Mouse (Mus musculus): ENCODE data around the gene Gpr39.
"Not testable (repeated sequence)": the region's sequence is repeated elsewhere in the genome, so short reads cannot be mapped to it uniquely, and the experiment has no call there.

Gpr39 gene

DNA sequence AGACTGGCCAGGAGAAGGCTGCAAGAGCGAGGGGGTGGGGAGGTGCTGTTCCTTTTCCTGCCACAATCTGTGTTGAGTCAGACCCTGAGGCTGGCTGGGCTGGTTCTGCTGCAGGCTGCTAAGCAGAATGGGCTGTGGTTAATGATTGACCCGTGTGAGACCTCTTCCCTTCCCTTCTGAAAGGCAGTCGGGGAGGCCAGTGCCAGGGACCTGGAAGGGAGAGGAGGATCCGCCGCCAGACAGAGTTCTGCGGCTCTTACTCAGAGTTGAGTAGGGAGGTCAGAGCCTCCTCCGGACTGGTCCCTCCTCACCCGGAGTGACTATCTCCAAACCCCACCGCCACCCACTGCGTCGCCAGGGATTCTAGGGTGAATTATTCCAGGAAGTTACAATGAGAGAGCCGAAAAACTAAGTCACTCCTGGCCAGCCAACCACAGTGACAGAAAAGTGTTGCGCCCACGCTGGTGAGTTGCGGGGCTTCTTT lies at the start of gene Gpr39:
Gene Gpr39, plus strand, starts transcription at position 206 of the 484 bp plus-strand sequence.
- DNase-seq (ENCODE audit: low read depth, low spot score) = no peak

DNA sequence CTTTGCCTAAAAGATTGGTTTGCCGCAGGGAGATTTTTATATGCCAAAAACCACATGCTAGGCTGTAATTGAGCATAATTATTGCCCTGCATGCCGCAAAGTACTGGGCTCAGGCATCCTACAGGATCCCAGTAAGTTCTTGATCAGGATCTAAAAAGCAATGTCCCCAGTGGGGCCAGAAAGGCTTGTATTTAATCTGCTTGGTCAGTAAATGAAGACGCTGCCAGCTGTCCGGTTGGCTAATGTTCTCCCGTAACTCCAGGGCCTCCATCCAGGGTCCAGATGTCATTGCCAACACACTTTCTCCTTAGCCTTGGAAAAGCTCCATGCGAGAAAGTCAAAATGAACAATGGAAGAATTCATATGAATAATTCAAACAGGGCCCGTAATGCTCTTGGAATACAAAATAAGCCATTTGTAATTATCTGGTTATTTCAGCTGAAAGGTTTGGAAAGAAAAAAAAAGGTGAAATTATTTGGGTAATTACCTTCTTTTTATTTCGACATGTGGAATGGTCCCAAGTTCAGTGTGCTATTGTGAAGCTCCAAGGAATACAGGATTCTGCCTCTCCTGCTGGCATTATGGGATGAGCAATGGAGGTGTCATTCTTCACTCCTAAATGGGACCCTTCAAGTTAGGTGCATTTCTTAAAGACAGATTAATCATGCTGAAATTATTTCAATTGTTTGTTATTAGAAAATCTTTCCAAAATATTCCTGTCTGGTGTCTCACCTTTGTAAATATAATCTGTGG lies 37.1 kb upstream of the Gpr39 start:
- no peak for DNase-seq (ENCODE audit: low read depth, low spot score)

DNA sequence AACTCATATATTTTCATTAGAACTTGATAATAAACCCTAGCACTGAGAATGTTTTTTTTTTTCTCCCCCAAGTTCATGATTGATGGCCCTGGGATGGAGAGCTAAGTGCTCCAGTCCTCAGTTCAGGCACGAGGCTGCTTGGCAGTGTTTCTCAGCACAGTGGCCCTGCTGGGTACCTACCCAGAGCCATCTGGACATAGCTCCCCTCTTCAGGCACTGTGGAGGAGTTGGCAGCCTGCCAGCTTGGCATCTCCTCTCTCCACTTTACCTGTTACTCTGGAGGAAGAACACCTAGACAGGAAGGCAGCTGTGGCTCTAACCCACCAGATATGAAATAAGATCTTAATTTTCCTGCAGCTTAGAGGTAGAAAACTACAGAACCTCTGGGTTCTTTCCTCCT lies 33.2 kb upstream of the Gpr39 start:
- DNase-seq (ENCODE audit: low read depth, low spot score) = no peak

DNA sequence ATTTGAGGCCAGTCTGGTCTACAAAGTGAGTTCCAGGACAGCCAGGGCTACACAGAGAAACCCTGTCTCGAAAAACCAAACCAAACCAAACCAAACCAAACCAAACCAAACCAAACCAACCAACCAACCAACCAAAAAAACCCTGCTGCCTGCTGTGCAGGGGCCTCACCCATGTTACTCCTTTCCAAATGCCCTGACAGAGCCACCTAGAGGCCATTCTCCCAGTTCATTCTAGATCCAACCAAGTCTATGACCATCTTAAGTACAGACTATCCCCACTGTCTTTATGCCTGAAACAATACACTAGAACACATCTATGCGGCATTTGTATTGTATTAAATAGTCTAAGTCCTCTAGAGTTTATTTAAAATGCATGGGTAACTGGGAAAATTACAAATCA lies 30.0 kb upstream of the Gpr39 start:
- DNase-seq (ENCODE audit: low read depth, low spot score) = not testable (repeated sequence)

DNA sequence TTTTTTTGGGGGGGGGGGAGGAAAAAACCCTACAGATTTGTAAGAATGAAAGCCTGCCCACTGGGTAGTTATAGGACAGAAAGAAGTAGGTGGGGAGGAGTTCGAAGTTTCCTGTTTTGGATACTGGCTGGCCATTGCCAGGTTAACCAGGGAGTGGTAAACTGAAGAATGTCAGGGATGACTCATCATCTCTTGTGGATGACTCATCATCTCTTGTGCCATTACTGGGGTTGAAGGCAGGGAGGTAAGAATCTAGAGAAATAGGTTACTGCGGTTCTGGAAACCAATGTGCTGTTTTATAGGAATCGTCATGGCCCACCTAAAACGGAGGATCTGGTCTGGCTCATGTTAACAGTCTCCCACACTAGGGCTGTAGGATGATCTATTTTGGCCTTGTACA lies 28.8 kb upstream of the Gpr39 start:
- no peak for DNase-seq (ENCODE audit: low read depth, low spot score)

DNA sequence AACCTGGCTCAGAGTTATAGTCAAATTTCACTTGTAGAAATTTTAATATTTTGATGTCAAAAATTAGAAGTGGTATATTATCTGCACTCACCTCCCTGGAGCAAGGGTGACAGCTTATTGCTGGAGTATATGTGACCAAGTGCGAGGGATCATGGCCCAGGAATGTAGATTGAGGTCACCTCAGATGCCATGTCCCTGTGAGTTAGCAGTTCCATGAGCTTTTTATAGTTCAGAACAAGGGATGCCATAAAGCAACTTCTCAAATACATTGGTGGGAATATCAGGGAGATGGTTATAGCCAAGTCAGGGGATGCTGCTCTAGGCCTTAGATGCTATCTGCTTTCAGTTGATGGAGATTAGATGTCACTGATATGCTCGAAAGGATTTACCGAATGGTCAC lies 27.7 kb upstream of the Gpr39 start:
- DNase-seq (ENCODE audit: low read depth, low spot score) = no peak

DNA sequence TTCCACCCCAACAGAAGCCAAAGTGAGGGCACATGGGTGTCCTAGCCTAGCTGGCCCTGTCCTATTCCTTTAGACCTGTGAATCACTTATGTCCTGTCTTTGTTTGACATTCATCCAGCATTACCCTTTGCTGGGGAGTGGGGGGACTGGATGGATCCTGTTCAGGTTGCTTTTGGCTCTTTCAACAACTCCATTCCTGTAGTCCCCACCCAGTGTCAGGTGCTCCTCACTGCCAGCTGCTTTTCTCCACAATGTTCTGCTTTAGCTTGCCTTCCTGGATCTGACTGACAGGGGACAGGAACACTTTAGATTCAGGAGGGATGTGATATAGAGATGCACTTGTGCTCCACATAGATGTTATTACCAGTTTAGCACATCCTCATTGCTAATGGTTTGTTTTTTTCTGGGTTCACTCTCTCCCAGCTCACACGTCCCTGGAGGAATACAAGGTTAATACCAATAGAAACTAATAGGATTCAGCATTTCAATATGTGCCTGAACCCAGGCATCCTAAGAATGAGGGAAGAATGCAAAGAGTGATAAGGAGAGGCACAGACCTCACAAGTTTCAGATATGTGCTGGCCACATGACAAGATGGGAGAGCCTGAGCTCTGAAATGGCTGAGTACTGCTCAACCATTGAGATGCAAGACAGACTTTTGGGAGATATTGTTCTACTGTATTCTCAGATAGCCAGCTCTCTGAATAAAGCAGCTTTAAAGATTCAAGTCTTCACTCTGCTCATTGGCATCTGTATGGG lies 23.8 kb upstream of the Gpr39 start:
- no peak for DNase-seq (ENCODE audit: low read depth, low spot score)

DNA sequence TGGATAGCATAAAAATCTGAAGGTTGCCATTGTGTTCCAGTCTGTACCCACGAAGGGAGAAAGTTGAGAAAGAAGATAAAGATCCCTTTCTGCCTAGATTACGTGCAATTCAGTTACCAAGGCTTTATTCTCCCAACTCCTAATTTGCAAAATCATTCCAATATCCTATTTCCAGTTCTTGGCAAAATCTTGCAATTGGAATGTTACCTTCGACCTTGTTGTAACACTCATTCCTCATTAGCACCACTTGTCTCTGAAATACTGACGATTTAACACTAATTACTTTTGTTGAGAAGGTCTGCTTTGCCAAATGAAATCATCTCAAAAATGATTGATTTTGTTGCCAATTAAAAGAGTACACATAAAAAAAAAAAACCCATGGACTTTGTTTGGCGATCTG lies 19.4 kb upstream of the Gpr39 start:
- DNase-seq (ENCODE audit: low read depth, low spot score) = no peak

DNA sequence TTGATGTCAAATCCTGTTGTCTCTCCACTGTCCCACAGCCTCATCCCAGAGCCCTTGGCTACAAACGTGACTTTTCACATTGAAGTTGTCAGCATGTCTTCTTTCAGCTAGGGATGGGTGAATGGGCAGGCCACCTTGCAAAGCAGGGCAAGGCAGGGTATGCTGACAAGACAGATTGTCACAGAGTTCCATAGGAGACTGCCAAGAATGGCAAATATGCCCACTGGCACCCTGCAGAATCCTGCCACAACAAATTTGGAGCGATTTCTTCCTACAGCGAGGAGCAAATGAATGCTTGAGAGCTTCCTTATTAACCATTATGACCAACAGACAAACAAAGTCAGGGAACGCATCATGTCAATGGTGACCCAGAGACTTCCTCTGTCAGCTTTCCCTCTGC lies 16.6 kb upstream of the Gpr39 start:
- DNase-seq (ENCODE audit: low read depth, low spot score) = no peak

DNA sequence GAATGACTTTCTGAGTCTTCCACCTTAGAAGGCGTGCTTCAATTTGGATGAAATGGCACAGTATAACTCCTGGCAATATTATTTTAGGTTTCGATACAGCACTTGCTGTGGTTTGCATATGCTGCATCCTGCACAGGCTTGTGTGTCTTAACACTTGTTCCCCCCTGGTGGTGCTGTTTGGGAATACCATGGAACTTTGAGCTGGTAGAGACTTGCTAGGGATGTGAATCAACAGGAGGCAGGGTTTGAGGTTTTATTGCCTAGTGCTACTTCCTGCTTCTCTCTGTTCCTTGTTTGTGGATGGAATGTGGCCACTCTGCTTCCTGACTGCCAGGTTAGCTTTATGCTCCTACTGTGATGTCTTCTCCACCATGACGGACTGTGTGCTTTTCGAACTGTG lies 15.9 kb upstream of the Gpr39 start:
- DNase-seq (ENCODE audit: low read depth, low spot score) = no peak

DNA sequence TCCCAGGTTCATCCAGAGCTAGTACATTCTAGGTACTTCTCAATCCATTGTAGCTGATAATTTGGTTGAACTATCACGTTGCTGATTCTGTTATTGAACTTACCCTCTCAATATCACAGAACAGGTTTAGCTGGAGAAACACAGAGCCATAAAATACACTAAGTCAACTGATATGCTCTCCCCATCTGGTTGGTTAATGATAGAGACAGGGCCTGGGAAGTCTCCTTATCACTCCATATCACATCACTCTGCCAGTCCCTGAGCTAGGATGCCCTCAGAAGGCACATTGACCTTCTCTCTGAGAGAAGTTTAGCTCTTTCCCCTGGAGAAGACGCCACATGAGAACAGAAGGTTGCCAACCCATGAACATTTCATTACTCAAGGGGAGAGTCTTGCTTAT lies 14.7 kb upstream of the Gpr39 start:
- DNase-seq (ENCODE audit: low read depth, low spot score) = no peak

DNA sequence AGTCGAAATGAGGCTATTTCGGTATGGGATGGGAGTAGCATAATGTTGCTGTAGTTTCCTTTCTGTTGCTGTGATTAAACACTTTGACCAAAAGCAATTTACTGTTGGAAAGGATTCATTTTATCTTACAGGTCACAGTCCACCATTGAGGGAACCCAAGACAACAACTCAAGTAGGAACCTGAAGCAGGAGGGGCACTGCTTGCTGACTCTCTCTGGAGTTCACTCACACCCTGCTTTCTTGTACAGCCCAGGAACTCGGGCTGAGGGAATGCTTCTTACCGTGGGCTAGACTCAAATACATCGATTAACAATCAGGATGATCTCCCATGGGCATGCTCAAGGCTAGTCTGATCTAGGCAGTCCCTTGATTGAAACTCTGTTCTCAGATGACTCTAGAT lies 14.1 kb upstream of the Gpr39 start:
- no peak for DNase-seq (ENCODE audit: low read depth, low spot score)

DNA sequence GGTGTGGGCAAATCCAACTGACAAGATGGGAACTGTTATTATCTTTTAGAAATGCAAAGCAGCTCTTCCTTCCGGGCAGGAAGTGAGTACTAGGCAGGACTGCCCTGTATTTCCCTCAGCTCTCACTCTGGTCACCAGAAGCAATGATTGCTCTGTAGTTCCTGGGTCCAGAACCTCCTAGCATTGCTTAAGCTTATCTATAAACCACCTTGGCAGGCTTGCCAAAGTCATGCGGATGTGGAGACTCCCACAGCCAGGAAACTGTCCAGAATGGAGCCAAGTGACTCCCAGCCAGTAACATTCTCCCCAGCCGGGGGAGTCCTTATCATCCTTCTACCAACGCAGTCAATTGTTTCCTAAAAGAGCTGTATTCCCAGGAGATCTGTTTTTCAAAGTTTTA lies 13.7 kb upstream of the Gpr39 start:
- no peak for DNase-seq (ENCODE audit: low read depth, low spot score)

DNA sequence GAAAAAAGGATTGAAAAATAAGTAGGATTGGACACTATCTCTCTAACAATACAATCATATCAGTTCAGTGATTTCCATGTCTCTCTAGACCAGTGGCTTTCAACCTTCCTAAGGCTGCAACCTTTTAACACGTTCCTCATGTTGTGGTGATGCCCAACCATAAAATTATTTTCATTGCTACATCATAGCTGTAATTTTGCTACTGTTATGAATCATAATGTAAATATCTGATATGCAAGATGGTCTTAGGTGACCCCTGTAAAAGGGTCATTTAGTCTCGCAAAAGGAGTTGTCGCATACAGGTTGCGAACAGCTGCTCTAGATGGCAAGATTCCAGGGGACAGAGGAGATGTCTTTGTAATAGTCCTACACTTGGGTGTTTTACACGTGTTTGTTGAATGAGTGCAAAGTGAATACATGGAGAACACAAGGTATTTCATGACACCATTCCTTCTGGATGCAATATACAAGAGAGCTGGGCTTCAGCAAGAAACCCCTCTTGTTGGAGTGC lies 11.6 kb upstream of the Gpr39 start:
- DNase-seq (ENCODE audit: low read depth, low spot score) = no peak

DNA sequence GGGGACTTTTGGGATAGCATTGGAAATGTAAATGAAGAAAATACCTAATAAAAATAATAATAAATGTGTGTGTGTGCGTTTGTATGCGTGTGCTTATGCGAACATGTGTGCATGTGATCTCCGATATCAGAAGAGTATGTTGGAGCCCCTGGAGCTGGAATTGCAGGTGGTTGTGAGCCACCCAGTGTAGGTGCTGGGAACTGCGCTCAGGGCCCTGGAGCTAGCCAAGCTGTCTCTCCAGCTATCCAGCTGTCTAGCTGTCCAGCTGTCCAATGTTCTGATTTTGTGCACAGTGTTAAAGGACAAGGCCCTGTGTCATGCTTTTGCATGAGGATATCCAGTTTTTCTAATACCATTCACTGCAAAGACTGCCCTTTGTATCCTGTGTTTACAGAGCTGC lies 7.8 kb upstream of the Gpr39 start:
- DNase-seq (ENCODE audit: low read depth, low spot score) = no peak

DNA sequence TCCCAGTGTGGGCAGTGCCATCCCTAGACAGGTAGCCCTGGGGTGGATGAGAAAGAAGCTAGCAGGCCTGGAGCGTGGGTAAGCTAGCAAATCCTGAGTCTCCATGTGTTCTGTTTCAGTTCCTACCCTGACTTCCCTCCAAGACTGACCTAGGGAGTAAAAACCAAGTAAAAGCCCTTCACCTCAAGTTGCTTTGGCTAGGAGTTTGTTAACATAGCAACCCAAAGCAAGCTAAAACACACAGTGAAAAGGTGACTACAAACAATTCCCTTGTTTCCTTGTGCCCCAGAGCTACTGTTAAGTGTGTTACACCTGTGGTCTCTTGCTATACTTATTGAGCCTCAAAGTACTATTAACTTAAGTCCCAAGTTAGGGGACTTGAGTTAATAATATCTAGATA lies 1.6 kb upstream of the Gpr39 start:
- DNase-seq (ENCODE audit: low read depth, low spot score) = no peak

DNA sequence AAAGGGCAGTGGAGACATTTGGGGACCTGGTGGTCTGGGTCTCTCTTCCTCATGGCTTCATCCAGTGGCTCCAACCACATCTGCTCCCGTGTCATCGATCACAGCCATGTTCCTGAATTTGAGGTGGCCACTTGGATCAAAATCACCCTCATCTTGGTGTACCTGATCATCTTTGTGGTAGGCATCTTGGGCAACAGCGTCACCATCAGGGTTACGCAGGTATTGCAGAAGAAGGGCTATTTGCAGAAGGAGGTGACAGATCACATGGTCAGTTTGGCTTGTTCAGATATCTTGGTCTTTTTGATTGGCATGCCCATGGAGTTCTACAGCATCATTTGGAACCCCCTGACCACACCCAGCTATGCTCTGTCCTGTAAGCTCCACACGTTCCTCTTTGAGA lies 491 bp downstream of the Gpr39 start:
- no peak for DNase-seq (ENCODE audit: low read depth, low spot score)

DNA sequence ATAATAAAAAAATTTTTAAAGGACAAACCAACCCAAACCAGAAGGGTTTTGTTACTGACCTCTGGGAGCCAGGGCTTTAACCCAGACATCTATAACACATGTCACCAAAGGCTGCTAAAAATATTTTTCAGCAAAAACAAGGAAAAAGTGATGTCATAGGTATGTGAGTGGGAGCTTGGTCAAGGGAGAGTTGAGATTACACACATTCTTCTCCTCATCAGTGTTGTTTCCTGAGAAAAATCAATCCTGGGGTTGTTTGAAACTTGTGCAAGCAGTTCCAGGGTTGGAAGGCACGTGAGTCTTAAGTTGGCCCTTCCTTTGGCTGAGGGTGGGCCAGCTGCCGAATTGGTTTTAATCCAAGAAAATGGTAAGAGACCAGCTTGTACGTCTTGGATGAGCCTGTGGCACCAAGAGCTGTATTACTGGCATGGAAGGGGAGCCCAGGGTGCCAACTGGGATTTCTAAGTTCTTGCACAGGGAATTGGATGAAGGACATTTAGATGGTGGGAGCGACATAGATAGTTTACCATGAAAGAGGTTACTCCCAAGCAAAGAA lies 2.8 kb downstream of the Gpr39 start:
- DNase-seq (ENCODE audit: low read depth, low spot score) = no peak

DNA sequence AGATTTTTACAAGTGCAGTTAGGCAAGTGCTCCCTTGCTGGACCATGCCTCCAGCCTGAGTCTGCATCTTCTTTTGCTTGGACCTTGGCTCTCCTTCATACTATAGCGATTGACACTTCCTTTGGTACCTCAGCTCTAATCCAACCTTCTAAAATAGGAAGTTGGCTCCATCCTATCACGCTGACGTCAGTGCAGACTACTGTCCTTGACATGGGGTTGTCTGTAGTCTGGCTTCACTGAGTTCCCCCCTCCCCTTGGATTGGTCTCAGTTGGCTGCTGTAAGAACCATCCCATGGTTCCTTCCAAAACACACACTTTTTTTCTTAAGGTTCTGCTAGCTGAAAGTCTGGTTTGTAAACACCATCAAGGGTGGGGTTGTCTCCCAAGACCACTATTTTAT lies 7.6 kb downstream of the Gpr39 start:
- DNase-seq (ENCODE audit: low read depth, low spot score) = no peak

DNA sequence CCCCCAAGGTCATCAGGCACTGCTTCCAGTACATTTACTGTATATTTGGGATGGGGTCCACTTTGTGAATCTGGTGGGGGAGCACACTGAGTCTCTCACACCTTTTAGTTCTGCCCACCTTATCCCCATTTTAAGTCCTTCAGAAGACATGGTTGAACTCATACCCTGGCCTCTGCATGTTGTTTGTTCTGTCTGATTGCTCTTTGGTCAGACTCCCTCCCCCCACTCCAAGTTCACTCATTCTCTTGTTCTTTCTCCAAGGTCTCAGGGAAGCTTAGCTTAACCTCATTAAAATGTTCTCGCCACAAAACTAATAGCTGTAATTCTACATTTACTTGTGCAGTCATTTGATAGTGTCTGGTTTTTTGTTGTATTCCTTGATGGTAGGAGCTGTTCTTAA lies 8.5 kb downstream of the Gpr39 start:
- no peak for DNase-seq (ENCODE audit: low read depth, low spot score)

DNA sequence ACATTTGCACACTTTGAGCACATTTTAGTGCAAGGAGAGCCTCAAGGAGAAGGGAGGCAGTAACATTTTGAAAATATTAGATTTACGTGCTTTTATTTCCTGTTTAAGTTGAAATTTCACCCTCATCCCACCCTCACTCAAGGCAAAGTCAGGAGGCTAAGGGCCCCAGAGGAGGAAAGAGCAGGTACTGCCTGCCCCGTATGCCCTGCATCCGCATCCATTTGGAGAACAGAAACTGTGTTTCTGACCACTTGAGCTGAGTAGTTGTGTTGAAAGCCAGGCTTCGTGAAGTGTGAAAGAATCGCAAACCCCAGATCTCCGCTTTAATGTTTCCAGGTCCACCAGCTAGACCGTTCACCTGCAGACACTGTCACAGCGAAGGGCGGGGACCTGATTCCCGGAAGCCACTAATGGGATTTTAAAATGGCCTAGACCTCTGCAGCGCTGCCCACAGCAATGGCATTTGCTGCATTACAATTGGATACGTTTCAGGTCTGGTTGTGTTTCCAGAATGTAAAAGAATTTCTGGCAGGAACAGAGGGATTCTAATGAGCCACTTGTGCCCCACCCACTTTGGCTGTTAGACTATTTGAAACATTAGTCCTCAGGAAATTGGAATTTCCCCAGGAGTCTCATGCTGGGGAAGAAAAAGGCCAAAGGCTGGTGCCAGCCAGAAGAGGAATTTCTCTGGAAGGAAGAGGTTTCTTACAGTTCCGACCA lies 11.1 kb downstream of the Gpr39 start:
- no peak for DNase-seq (ENCODE audit: low read depth, low spot score)

DNA sequence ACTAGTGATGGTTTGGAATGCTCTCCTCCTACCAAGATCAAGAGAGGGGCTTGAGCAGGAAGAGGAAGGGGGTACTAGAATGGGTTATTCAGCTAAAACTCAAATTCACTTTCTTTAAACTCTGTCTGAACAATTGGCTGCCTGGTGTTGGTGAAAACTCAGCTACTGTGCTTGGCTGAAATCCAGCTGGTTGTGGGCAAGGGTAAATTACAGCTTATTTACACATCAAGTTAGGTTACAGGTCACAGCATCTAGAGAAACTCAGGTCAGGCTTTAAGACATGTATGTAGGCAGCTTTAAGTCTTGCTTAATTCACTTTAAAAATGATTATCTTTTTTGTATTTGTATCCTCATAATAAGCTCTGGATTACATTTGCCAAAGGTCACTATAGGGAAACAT lies 16.7 kb downstream of the Gpr39 start:
- DNase-seq (ENCODE audit: low read depth, low spot score) = no peak
